Mouse (Mus musculus) liver, embryonic 13.5 days (tissue): ENCODE measurements around the gene Crebrf. TPM values are rescaled to one million over a fixed set of nuclear protein-coding genes. Genes with fewer than 3 reads are reported as not detected.
A peak's percentile ranks its signal among the peaks of the same experiment; 100 is the strongest.

ENCODE experiments used
- ATAC-seq: fragments of 200-750 bp; cut with Nextera tagmentation; 2 replicates; pipeline ENCODE4 v1.8.0; 2017; ENCODE audit warnings: low read depth, mild to moderate bottlenecking, moderate number of reproducible peaks, moderate library complexity
- DNase-seq: peaks from one replicate; pipeline ENCODE4 v3.0.0; 2022
- H3K27ac ChIP-seq: fragments of 300-500 bp; sonication (generic); 2 replicates; pipeline ENCODE4 v1.5.1; 2015; ENCODE audit warnings: moderate library complexity, mild to moderate bottlenecking, inconsistent platforms
- H3K27me3 ChIP-seq: fragments of 300-500 bp; sonication (generic); 2 replicates; pipeline ENCODE4 v1.6.1; 2015; ENCODE audit warnings: mild to moderate bottlenecking, inconsistent platforms
- H3K36me3 ChIP-seq: fragments of 300-500 bp; sonication (generic); 2 replicates; pipeline ENCODE4 v1.6.1; 2015; ENCODE audit warnings: mild to moderate bottlenecking, inconsistent platforms
- H3K4me1 ChIP-seq: fragments of 300-500 bp; sonication (generic); replicated peaks from 2 replicates; pipeline ENCODE4 v1.6.1; 2015; ENCODE audit warnings: inconsistent platforms
- H3K4me2 ChIP-seq: fragments of 300-500 bp; sonication (generic); 2 replicates; pipeline ENCODE4 v1.6.1; 2015; ENCODE audit warnings: inconsistent platforms, mild to moderate bottlenecking, moderate library complexity
- H3K4me3 ChIP-seq: fragments of 300-500 bp; sonication (generic); replicated peaks from 2 replicates; pipeline ENCODE4 v1.5.1; 2015; ENCODE audit warnings: mild to moderate bottlenecking, inconsistent platforms
- H3K9ac ChIP-seq: fragments of 300-500 bp; sonication (generic); 2 replicates; pipeline ENCODE4 v1.6.1; 2015; ENCODE audit warnings: mild to moderate bottlenecking, inconsistent platforms
- H3K9me3 ChIP-seq: fragments of 300-500 bp; sonication (generic); replicated peaks from 2 replicates; pipeline ENCODE4 v1.6.1; 2016; ENCODE audit warnings: inconsistent platforms
- WGBS: fragments of 180-500 bp; shearing (Covaris S2); methylation state at CpG from one replicate; pipeline ENCODE4 v1.1.7; 2015; ENCODE audit not compliant: insufficient replicate concordance; 5-methylcytosine and 5-hydroxymethylcytosine counted together
- polyA plus RNA-seq: library from polyadenylated mRNA; unstranded; fragments of >200 nt; fragmentation: Nextera tagmentation; extraction: Ambion mirVana; gene quantifications from 2 replicates; pipeline ENCODE4 v1.2.1, GENCODE M21; 2015

Crebrf gene
- polyA plus RNA-seq: 2.2 and 2.3 TPM in 2 replicates

DNA sequence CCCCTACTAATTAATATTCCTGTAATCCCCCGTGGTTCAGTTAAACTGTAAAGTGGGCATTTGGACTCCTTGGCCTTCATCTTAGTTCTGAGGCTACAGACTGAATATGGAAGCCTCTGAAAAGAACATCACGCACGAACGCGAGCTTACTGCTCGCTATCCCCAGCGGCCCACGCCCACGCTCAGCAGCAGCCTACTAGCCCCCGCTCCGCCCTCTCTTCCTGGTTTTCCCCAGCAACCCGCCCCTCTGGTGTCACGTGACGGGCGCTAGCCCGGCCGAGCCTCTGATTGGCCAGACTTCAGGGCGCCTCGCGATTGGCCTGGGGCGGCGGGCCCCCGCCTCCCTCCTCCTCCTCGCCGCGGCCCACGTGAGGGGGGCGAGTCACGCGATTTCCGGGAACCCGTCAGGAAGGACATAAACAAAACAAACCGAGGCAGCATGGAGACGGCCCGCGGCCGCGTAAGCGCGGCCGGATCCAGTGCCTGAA is at the start of gene Crebrf:
Gene Crebrf (plus strand): TSS at position 380 of the 488 bp plus-strand sequence.
- peaks cover 47% of the 10 kb centered on the region for H3K4me1 ChIP-seq
- peak; percentile 99 for DNase-seq
- under 1% methylated on average over 41 of the region's 41 CpGs for WGBS

DNA sequence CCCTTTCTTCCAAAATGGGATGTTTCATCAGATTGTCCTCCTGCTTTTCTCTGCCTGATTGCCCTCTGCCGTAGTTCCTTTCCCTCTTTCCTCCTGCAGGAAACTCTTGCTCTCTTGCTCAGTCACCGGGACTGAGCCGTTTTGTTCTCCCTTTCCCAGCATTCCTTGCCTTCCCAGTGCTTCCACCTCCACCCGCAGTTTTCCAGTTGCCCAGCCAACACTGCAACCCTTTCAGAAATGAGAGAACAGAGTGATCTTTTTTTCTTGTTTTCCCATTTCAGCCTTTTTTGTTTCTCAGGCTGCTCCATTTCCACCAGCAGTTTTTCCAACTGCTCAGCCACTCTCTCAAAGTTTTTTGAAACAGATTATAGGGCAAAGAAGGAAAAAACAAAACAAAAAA is 44.2 kb upstream of the Crebrf start:
- Histone ChIP-seq H3K4me1 (peaks cover 7% of the 10 kb centered on the region), H3K27ac (no peak overlapping the region), H3K9me3 (no peaks in the 10 kb centered on the region), H3K4me2 (no peak overlapping the region), H3K36me3 (no peaks in the 10 kb centered on the region), H3K27me3 (peaks cover 13% of the 10 kb centered on the region), H3K9ac (no peak overlapping the region), H3K4me3 (no peak overlapping the region)
- DNase-seq (no peak), ATAC-seq (no peak)
- 53% methylated on average over 4 of the region's 4 CpGs for whole genome bisulfite sequencing

More for the DNA sequence above, at the start of gene Crebrf:
- Histone ChIP-seq H3K36me3 (no peaks in the 10 kb centered on the region), H3K9ac (peak within 1 kb of the TSS; percentile 83), H3K27ac (peak within 1 kb of the TSS; percentile 93), H3K4me2 (peak within 1 kb of the TSS; percentile 86), H3K4me3 (peak within 1 kb of the TSS; percentile 99), H3K27me3 (no peaks in the 10 kb centered on the region), H3K9me3 (no peaks in the 10 kb centered on the region)
- ATAC-seq: peak; percentile 59

DNA sequence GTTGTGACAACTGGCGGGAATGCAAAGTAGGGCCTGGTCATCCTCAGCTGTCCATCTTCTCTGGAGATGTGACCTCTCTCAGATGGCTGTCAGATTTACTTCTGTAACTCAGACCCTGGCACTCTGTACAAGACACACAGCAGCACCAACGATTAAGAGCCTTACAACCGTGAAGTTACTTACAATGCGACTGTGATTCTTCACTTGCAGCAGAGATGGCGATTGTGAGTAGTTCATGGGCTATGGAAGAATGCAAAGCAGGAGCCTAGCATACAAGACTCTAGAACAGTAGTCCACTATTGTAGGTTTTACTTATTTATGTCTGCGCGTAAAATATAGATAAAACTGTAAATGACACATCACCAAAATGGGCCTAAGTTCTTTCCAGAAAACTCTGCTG is 39.6 kb upstream of the Crebrf start:
- no peak for DNase-seq
- Histone ChIP-seq H3K36me3 (peaks cover 14% of the 10 kb centered on the region), H3K4me2 (peak overlapping the region; percentile 85), H3K27me3 (0 out of 2 replicates have a peak, but pooled peaks cover 9% of the 10 kb centered on the region), H3K4me1 (peaks cover 47% of the 10 kb centered on the region), H3K27ac (no peak overlapping the region; the same call in 1 of the 2 replicates), H3K9me3 (no peaks in the 10 kb centered on the region), H3K9ac (peak overlapping the region; percentile 28; the same call in 1 of the 2 replicates), H3K4me3 (peak overlapping the region; percentile 85)
- no peak for ATAC-seq
- 22% methylated on average over 7 of the region's 7 CpGs for WGBS

DNA sequence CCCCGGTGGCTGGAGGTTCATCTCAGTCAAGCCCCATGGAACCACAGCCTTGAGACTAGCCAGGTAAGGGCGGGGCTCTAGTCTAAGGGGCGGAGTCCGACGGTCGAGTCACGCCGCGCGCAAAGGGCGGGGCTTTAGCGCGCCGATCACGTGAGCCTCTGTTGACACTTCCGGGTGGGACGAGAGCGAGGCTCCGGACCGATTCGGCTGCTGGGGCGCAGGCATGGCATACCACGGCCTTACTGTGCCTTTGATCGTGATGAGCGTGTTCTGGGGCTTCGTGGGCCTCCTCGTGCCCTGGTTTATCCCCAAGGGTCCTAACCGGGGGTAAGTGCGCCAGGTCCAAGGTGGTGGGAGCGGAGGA is 39.2 kb upstream of the Crebrf start:
- peaks cover 17% of the 10 kb centered on the region for H3K36me3 ChIP-seq
- H3K4me3 ChIP-seq: peak overlapping the region; percentile 85
- H3K4me1 ChIP-seq: peaks cover 50% of the 10 kb centered on the region
- WGBS: under 1% methylated on average over 30 of the region's 30 CpGs
- H3K27ac ChIP-seq: peak overlapping the region; percentile 93
- peak; percentile 88 for ATAC-seq
- H3K27me3 ChIP-seq: 0 out of 2 replicates have a peak, but pooled peaks cover 9% of the 10 kb centered on the region
- H3K9ac ChIP-seq: peak overlapping the region; percentile 86
- DNase-seq: peak; percentile 87
- H3K9me3 ChIP-seq: no peaks in the 10 kb centered on the region
- peak overlapping the region; percentile 85 for H3K4me2 ChIP-seq

DNA sequence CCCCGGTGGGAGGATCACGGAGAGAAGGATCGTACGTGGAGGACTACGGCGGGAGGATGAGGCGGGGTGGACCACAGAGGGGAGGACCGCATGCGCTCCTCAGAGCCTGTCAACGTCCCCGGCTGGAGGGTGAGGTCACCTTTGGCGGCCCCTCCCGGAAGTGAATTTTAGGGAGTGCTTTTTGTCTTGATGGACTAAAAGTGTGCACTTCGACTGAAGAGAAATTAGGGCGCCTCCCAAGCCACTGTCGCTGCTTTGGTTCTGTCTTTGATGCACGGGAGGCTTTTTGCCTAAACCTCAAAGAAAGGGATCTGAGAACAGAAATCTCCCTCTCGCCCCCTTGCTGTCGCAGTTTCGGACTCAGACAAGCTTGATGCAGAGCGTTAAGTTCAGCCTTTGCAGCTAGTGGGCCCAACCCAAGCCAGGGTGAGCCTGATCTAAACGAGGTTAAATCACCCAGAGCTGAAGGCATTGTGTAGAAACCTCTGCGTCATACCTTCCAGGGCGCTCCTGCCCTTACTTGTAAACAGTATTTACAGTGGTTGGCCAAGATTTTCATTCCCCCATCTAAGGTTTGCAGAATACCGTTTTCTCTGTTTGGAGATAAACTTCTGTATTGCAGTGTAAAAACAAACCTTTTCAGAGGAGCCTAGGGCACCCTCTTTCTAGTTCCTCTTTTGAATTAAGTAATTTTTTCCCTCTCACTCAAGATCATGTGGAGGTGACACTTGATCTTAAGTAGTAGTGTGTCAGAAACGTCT is 38.7 kb upstream of the Crebrf start:
- H3K4me3 ChIP-seq: peak overlapping the region; percentile 85
- H3K36me3 ChIP-seq: peaks cover 23% of the 10 kb centered on the region
- peak overlapping the region; percentile 93 for H3K27ac ChIP-seq
- H3K9ac ChIP-seq: peak overlapping the region; percentile 86
- peaks cover 47% of the 10 kb centered on the region for H3K4me1 ChIP-seq
- under 1% methylated on average over 26 of the region's 26 CpGs for WGBS
- peak overlapping the region; percentile 85 for H3K4me2 ChIP-seq
- H3K9me3 ChIP-seq: no peaks in the 10 kb centered on the region
- 0 out of 2 replicates have a peak, but pooled peaks cover 9% of the 10 kb centered on the region for H3K27me3 ChIP-seq
- ATAC-seq (peak; percentile 90), DNase-seq (peak; percentile 31)

DNA sequence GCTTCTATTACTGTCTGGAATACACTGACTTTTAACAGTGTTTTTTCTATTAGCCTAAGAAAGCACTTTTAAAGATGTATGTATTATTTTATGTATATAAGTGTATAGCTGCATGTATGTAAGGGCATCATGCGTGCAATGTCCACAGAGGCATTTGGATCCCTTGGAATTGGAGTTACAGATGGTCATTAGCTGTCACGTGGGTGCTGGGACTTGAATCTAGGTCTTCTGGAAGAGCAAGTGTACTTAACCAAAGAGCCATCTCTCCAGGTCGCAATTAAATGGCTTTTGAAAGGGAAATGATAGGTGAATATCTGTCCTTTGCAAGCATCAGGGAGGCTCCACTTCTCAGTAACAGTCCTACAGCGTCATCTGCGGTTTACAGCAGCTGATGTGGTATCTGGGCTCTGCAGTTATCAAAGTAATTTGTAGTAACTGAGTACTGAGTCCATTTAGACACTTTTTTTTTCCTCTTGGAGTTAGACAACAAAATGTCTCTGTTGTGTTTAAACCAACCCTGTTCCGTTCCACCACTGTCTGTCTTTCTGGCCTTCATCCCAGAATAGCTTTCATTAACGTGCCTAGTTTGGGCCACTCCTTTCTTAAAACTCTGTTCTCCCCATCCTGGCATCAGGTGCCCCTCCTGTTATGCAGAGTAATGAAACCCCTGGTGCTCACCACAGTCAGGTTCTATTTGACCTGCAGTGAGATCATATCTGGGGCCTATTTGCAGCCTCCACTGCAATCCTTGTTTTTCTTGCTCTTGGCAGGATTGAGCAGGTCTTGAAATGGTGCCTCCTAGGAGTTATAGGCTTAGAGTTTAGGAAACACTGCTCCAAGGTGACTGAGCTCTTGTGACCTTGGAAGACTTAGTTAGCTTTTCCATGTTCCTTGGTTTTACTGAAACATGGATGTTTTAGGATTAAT is 37.5 kb upstream of the Crebrf start:
- H3K9ac ChIP-seq: peak overlapping the region; percentile 86
- whole genome bisulfite sequencing: 43% methylated on average over 7 of the region's 7 CpGs
- H3K27me3 ChIP-seq: 0 out of 2 replicates have a peak, but pooled peaks cover 4% of the 10 kb centered on the region
- peaks cover 46% of the 10 kb centered on the region for H3K4me1 ChIP-seq
- no peaks in the 10 kb centered on the region for H3K9me3 ChIP-seq
- DNase-seq (peak; percentile 28), ATAC-seq (peak; percentile 19; the same call in 1 of the 2 replicates)
- peaks cover 30% of the 10 kb centered on the region for H3K36me3 ChIP-seq
- peak overlapping the region; percentile 85 for H3K4me2 ChIP-seq
- peak overlapping the region; percentile 93 for H3K27ac ChIP-seq
- peak overlapping the region; percentile 85 for H3K4me3 ChIP-seq

DNA sequence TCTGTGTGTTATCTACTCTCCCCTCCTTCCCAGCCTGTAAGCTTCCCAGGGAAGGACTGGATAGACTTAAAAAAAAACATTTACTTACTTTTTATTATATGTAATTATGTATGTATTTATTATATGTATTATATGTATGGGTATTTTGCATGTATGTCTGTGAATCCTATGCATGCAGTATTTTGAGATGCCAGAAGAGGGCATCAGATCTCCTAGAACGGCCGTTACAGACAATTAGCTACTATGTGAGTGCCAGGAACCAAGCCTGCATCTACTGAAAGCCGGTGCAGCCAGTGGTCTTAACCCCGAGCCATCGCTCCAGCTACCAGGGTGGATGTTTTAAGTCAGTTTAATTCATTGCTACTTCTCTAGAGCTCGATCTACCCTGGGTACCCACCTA is 34.2 kb upstream of the Crebrf start:
- Histone ChIP-seq H3K9ac (no peak overlapping the region), H3K36me3 (peaks cover 58% of the 10 kb centered on the region), H3K27me3 (no peaks in the 10 kb centered on the region), H3K9me3 (no peaks in the 10 kb centered on the region), H3K4me2 (no peak overlapping the region), H3K4me1 (peaks cover 50% of the 10 kb centered on the region), H3K4me3 (no peak overlapping the region), H3K27ac (no peak overlapping the region)
- DNase-seq (no peak), ATAC-seq (no peak)
- 84% methylated on average over 6 of the region's 6 CpGs for WGBS

DNA sequence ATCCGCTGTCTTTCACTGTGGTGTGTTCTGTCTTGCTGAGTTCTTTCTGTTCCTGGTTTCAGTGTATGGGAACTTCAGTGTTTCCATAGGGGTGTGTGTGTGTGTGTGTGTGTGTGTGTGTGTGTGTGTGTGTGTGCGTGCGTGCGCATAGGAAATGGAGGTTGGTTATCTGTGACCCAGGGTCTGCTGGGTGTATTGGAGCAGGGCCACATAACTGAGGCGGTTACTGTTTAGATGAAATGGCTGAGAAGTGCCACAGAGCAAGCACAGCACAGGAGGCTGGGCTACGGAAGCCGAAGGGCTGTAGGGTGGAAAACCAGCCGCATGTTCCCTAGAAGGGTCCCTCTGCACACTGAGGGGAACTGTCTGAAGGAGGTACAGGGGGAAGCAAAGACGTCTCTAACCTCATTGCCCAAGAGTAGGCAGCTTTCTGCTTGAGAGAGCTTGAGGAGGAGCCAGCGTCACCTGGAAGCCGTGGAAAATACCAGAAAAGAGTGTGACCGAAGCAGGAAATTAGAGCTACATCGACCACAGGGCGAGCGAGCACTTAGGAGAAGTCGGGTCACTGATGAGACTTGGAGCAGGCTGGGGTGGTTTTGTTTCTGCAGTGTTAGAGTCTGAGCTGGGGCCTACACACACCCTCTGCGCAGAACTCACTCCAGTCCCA is 29.0 kb upstream of the Crebrf start:
- no peaks in the 10 kb centered on the region for H3K27me3 ChIP-seq
- H3K9me3 ChIP-seq: no peaks in the 10 kb centered on the region
- 71% methylated on average over 17 of the region's 17 CpGs for WGBS
- peak overlapping the region; percentile 50 for H3K27ac ChIP-seq
- H3K4me1 ChIP-seq: peaks cover 42% of the 10 kb centered on the region
- H3K9ac ChIP-seq: no peak overlapping the region
- H3K36me3 ChIP-seq: peaks cover 50% of the 10 kb centered on the region
- ATAC-seq: 0 out of 2 replicates have a peak, but pooled peaks have one; percentile 34
- H3K4me3 ChIP-seq: no peak overlapping the region
- no peak for DNase-seq
- H3K4me2 ChIP-seq: no peak overlapping the region

DNA sequence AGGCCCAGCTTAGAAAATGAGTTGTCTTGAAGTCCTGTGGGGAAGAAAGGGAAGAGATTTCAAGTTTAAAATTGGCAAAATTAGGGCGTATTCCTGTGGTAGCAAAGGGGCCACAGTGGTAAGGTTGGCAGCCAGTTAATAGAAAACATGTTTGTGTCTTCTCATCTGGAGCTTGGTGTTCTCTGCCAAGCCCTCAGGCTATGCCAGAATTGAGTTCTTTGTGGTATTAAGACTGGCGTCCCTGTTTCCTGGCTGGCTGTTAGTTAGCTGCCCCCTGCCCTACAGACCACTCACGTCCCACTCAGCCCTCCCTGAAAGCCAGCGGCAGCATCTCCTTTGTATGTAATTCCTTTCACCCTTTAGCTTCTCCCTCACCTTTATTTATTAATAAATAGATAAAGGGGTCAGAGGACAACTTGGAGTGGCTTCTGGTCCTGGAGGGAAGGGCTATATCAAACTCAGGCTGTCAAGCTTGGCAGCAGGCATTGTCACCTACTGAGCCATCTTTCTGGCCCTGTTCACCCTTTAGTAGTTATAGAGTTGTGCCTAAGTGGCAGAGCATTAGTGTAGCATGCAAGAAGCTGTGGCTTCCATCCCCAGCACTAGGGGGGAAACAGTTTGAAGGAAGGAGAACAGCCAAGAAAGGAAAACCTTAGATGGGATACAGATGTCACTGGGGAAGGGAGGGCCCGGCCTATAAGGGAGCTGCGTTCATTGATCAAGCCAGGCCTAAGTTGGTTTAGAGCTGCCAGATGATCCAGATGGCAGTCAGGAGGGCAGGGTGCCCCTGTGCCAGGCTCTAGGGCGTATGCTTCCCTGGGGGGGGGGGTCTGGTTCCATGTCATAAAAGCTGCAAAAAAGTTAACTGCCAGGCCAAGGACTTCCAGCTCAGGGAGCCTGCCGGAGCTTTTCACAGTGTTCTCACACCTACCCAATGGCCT is 26.4 kb upstream of the Crebrf start:
- Histone ChIP-seq H3K4me2 (no peak overlapping the region), H3K4me1 (peaks cover 54% of the 10 kb centered on the region), H3K36me3 (peaks cover 43% of the 10 kb centered on the region), H3K4me3 (no peak overlapping the region), H3K27ac (peak overlapping the region; percentile 34; the same call in 1 of the 2 replicates), H3K9me3 (no peaks in the 10 kb centered on the region), H3K27me3 (no peaks in the 10 kb centered on the region), H3K9ac (no peak overlapping the region)
- WGBS: 75% methylated on average over 8 of the region's 8 CpGs
- ATAC-seq (no peak), DNase-seq (no peak)

DNA sequence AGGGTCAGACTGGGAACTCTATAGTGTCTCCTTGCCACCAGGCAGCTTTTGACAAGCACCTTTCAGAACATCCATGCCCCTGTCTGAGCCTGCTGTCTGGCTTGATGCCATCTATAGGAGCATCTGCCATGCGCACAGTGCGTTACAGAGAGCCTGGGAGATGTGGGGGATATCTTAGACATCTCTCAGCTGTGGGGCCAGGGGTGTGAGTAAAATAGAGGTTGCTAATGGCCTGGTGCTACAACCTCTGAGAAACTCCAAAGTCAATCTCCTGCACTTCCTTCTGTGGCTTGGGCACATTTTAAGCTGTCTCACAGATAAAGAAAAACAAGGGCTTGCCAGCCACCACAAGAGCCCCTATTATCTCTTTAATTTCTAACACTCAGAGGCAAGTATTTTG is 25.6 kb upstream of the Crebrf start:
- 60% methylated on average over 2 of the region's 2 CpGs for WGBS
- H3K4me1 ChIP-seq: peaks cover 56% of the 10 kb centered on the region
- H3K9ac ChIP-seq: no peak overlapping the region
- no peaks in the 10 kb centered on the region for H3K27me3 ChIP-seq
- H3K4me3 ChIP-seq: no peak overlapping the region
- no peak overlapping the region for H3K4me2 ChIP-seq
- no peaks in the 10 kb centered on the region for H3K9me3 ChIP-seq
- ATAC-seq (no peak), DNase-seq (no peak)
- H3K36me3 ChIP-seq: peaks cover 43% of the 10 kb centered on the region
- H3K27ac ChIP-seq: peak overlapping the region; percentile 34
